Mouse (Mus musculus) megakaryocyte, embryonic 14.5 days (primary cell): ENCODE results near the gene Tnni1. TPM values are rescaled to one million over a fixed set of nuclear protein-coding genes. Genes with fewer than 3 reads are reported as not detected.

Experiments used
- H3K27me3 ChIP-seq: replicated peaks from 2 replicates; pipeline ENCODE3; 2012; ENCODE audit warnings: inconsistent platforms
- H3K36me3 ChIP-seq: replicated peaks from 2 replicates; pipeline ENCODE3; 2012; ENCODE audit warnings: low read length, inconsistent platforms, mixed read lengths
- H3K4me1 ChIP-seq: 2 replicates; pipeline ENCODE4 v1.6.1; 2012; ENCODE audit warnings: inconsistent platforms
- H3K4me3 ChIP-seq: replicated peaks from 2 replicates; pipeline ENCODE3; 2012; ENCODE audit warnings: moderate library complexity, mild to moderate bottlenecking, inconsistent platforms
- H3K9me3 ChIP-seq: 2 replicates; pipeline ENCODE4 v1.6.1; 2012; ENCODE audit warnings: inconsistent platforms
- FLI1 ChIP-seq: IDR thresholded peaks from 2 replicates; pipeline ENCODE4 v1.6.1; 2012; ENCODE audit warnings: low read length, inconsistent platforms, mixed read lengths
- GATA1 ChIP-seq: IDR thresholded peaks from 3 replicates; pipeline ENCODE4 v1.6.1; 2012; ENCODE audit warnings: mixed read lengths, low read length, inconsistent platforms, borderline replicate concordance
- polyA plus RNA-seq: library from polyadenylated mRNA; stranded (reverse); fragments of >175 nt; gene quantifications from 2 replicates; pipeline ENCODE4 v1.2.3, GENCODE M21; 2012; ENCODE audit warnings: low replicate concordance; ENCODE audit not compliant: insufficient read depth

Tnni1 gene
- polyA plus RNA-seq, 1 experiment, result 0.82 TPM

DNA sequence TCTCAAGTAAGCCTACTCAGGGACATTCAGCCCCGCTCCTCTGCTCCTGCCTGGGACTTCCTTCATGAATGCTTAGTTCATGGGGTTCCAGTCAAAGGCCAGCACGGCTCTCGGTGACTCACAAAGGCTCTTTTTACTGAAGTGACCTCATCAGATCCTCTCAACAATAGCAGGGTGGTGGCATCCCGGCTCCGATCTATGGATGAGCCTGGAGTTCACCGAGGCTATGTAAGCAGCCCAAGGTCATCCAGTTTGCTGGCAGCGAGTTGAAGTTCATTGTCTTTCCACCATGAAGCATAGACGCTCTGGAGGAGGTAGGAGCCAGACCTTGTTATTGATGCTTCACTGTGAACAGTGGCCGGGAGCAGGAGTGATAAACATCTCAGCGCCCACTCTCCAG, 3.6 kb downstream of the Tnni1 start:
- Histone ChIP-seq H3K36me3 (no peaks in the 10 kb centered on the region), H3K4me1 (peaks cover 40% of the 10 kb centered on the region), H3K9me3 (no peaks in the 10 kb centered on the region), H3K4me3 (no peak overlapping the region), H3K27me3 (peaks cover 19% of the 10 kb centered on the region)
- TF ChIP-seq GATA1, result no peak
- no peak for TF ChIP-seq FLI1

- TF ChIP-seq GATA1 (no peak), FLI1 (no peak)
- Histone ChIP-seq H3K36me3 (no peaks in the 10 kb centered on the region), H3K27me3 (peaks cover 26% of the 10 kb centered on the region), H3K4me3 (no peak overlapping the region), H3K9me3 (no peaks in the 10 kb centered on the region), H3K4me1 (peaks cover 45% of the 10 kb centered on the region)
These were observed 8.6 kb downstream of the Tnni1 start for GRCm38 (mm10) chr1:135787799-135788198.

DNA sequence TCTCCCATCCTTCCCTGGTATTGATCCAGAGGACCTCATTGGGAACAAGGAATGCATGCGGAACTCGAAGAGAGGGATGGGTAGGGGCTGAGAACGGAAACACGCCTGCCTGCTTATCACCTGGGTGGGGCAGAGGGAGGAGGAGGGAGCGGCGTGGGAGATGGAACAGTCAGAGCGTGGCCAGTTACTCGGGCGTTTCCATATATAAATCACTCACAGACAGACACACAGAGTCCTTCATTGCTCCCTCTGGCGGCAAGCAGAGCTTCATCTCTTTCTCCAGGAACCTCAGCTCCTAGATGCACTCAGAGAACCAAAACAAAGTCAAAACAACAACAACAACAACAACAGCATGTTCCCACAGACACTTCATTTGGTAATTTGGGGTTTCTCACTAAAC, 9.5 kb downstream of the Tnni1 start:
- H3K36me3 ChIP-seq, result no peaks in the 10 kb centered on the region
- TF ChIP-seq GATA1 (no peak), FLI1 (no peak)
- H3K27me3 ChIP-seq, result peaks cover 33% of the 10 kb centered on the region
- peaks cover 46% of the 10 kb centered on the region for H3K4me1 ChIP-seq
- H3K4me3 ChIP-seq, result peak overlapping the region; percentile 74
- H3K9me3 ChIP-seq, result no peaks in the 10 kb centered on the region

GRCm38 (mm10) chr1:135789815-135790214, 10.6 kb downstream of the Tnni1 start:
- Histone ChIP-seq H3K4me3 (no peak overlapping the region), H3K9me3 (no peaks in the 10 kb centered on the region), H3K4me1 (peaks cover 50% of the 10 kb centered on the region), H3K36me3 (no peaks in the 10 kb centered on the region), H3K27me3 (peaks cover 43% of the 10 kb centered on the region)
- TF ChIP-seq GATA1 (no peak), FLI1 (no peak)

GRCm38 (mm10) chr1:135792143-135792939, 13.1 kb downstream of the Tnni1 start:
- Histone ChIP-seq H3K36me3 (no peaks in the 10 kb centered on the region), H3K4me3 (no peak overlapping the region), H3K9me3 (no peaks in the 10 kb centered on the region), H3K27me3 (peaks cover 66% of the 10 kb centered on the region), H3K4me1 (peaks cover 56% of the 10 kb centered on the region)
- no peak for TF ChIP-seq FLI1
- no peak for TF ChIP-seq GATA1

DNA sequence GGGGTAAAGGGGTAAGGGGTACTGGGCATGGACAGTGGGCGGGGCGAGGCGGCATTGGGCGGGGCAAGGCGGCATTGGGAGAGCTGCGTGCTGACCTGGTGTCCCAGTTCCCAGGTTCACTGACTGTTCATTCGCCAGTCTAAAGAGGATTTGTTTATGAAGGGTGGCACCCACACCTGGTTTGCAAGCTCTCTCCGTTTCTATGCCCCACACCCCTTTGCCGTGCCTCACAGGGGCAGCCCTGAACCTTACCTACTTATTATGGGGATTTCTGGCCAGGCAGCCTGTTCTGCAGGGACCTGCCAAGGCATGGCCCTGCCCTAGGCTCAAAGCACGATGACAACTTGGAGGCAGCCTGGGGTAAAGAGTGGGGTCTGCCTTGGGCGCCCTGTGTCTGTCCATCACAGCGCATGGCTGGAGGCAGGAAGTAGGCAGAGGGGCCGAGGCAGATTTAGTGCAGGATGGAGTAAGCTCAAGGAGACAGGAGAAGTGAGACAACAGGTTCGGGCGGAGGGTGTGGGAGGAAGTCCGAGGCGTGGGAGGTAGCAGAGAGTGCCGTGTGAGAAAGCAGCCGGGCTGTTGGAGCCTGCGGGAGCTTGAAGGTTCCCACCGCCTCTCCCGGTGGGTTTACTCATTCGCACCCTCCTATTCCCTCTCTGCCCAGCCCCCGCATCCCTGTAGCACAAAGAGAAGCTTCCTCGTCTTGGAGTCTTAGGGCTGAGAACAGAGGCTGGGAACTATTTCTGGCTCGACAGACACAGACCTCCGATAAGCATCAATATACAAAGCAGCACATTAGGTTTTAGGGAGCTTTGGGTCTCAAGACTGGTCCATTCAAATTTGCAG, 14.4 kb downstream of the Tnni1 start:
- H3K27me3 ChIP-seq, result peaks cover 73% of the 10 kb centered on the region
- peak overlapping the region; percentile 73 for H3K4me3 ChIP-seq
- peaks cover 47% of the 10 kb centered on the region for H3K4me1 ChIP-seq
- TF ChIP-seq GATA1 (no peak), FLI1 (no peak)
- H3K36me3 ChIP-seq, result no peaks in the 10 kb centered on the region
- H3K9me3 ChIP-seq, result no peaks in the 10 kb centered on the region

DNA sequence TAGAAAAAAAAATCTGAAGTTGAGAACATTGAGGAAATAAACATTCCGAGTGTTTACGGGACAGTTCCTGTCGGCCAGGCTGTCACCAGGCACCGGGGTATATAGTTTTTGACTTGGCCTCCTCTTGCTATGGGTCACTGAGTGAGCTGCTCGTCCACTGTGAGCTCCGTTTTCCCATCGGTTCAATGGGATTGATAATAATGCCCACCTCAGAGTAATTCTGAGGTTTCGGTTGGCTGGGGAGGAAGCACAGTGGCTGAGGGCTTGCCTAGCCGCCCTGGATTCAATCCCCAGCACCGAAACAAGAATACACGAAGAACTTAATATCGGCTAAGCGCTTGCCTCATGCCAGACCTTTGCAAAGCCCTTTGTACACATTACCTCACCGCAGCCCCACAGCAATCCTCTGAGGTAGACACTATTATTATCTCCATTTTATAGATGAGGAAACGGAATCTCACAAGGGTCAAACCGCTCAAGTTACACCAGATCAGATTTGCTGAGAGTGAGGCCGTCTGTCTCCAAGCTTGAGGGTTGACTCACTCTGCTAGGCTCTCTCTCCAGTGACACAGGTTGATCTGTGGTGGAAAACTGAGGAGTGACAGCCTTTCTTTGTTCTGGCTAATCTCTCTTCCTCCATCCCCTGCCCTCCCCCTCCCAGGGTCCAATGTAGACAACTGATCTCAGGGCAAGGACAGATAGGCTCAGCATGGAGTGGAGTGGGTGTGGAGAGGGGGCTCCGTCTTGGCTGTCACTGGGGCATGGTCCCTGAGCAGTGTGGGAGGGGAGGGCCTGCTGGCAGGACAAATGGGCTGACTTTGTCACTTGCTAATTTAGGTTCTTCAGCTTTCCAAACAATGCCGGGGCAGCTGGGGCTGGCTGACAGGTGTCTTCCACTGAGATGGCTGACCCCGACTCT, 15.2 kb downstream of the Tnni1 start:
- Histone ChIP-seq H3K4me1 (peaks cover 49% of the 10 kb centered on the region), H3K36me3 (no peaks in the 10 kb centered on the region), H3K4me3 (peak overlapping the region; percentile 4), H3K9me3 (no peaks in the 10 kb centered on the region), H3K27me3 (peaks cover 81% of the 10 kb centered on the region)
- TF ChIP-seq GATA1 (no peak), FLI1 (no peak)

GRCm38 (mm10) chr1:135798492-135798891, 19.3 kb downstream of the Tnni1 start:
- Histone ChIP-seq H3K9me3 (no peaks in the 10 kb centered on the region), H3K4me1 (peaks cover 48% of the 10 kb centered on the region), H3K27me3 (peaks cover 79% of the 10 kb centered on the region), H3K4me3 (no peak overlapping the region), H3K36me3 (no peaks in the 10 kb centered on the region)
- no peak for TF ChIP-seq GATA1
- no peak for TF ChIP-seq FLI1

DNA sequence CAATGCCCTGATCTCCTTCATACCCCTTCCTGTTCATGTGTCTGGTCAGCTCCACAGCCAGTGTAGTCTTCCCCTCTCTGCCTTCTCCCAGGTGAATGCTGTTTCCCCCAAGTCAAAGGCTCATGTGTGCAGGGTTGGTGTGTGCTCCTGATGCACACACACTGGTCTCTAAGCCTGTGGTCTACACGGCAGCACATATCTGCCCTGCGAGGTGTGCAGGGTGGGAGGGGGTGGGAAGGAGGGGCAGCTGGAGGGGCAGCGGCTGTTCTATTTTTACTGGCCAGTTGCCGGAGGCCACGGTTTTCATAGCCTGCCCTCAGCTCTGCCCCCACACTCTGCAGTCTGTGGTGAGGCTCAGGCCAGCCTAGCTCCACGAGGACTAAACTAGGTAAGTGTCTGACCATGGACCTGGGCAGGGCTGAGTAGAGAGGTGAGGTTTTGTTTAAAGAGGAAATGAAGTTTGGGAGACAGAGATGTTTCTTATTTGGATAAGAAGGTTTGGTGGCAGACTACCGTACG, 19.9 kb downstream of the Tnni1 start:
- Histone ChIP-seq H3K9me3 (no peaks in the 10 kb centered on the region), H3K27me3 (peaks cover 80% of the 10 kb centered on the region), H3K4me3 (no peak overlapping the region), H3K4me1 (peaks cover 44% of the 10 kb centered on the region), H3K36me3 (no peaks in the 10 kb centered on the region)
- no peak for TF ChIP-seq FLI1
- no peak for TF ChIP-seq GATA1
